8 mouse cellular contexts compared by ENCODE assay signal in the genomic region with DNA sequence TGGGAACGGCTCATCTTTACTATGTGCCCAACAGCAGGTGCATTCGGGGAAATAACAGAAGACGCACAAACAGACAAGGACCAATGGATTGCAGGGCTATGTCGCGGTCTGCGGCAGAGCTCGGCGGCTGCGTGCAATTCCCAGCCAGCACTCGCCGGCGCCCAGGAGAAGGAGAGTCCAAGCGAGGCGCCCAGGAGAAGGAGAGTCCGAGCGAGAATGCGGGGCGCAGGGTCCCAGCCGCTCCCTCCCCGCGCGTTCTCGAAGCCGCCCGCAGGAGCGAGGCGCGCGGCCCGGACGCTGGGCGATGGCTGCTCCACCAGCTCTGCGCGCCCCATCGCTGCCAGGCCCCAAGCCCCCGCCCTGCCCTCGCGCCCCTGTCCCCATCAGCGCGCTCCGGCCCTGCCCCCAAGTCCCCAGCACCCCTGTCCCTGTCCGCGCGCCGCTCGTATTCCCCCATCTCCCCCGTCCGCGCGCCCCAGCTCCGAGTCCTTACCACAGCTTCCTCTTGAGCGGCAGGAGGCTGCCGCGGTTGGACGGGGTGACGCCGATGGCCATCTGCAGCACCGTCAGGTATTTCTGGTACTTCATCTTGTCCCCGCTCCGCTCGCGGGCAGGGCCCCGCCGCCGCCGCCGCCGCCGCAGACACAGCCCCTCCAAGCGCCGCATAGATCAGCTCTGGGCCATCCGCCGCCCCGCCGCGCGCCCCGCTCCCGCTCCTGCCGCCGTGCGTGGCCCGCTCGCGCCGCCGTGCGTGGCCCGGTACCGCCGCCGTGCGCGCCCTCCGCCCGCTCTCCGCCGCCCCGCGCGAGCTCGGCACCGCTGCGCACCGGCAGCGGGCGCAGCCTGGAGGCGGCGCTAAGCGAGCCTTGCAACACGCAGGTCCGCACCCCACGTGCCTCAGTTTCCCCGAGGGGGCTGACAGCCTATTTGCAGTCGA. TPM values are rescaled to one million over a fixed set of nuclear protein-coding genes. Genes with fewer than 3 reads are reported as not detected.
DNase-seq lines count a peak whose midpoint lies in the region; ATAC-seq and TF ChIP-seq lines count a peak whose summit lies in the region.

A gene (minus strand): TSS at position 711 of the 937 bp plus-strand sequence.

- H3K27me3 ChIP-seq in kidney, adult 2 months (replicated peaks; ENCODE audit: control insufficient read depth, insufficient read depth, low read length), result peaks cover 4% of the 10 kb centered on the region
- peaks cover 2% of the 10 kb centered on the region; the same call in 1 of the 2 replicates for H3K27me3 ChIP-seq in cerebellum, adult 2 months (ENCODE audit: control insufficient read depth, insufficient read depth, low read length)
- no peaks in the 10 kb centered on the region for H3K27me3 ChIP-seq in midbrain, postnatal 0 days (ENCODE audit: insufficient read depth, low read length)

- H3K9me3 ChIP-seq in midbrain, postnatal 0 days (ENCODE audit: low read length), result no peaks in the 10 kb centered on the region

- DNase-seq in kidney, adult 2 months, result no peak
- DNase-seq in kidney, adult 8-10 months, result no peak
- DNase-seq in cerebellum, adult 2 months, result peak; percentile 61 to 65
- peak; percentile 7 for DNase-seq in heart, postnatal 4 days
- peak; percentile 66 to 71 for DNase-seq in left cerebral cortex, postnatal 25 days (ENCODE audit: low spot score in 2 of 2)
- peak; percentile 76 for DNase-seq in midbrain, postnatal 0 days (ENCODE audit: low spot score)
- no peak for DNase-seq in spleen, adult 12 weeks (ENCODE audit: low spot score)

- peak within 1 kb of the TSS; percentile 92 for H3K9ac ChIP-seq in midbrain, postnatal 0 days (replicated peaks; ENCODE audit: low read length, poor library complexity, severe bottlenecking)

- ATAC-seq in frontal cortex, adult (ENCODE audit: low TSS enrichment), result peak; percentile 83
- peak; percentile 90 for ATAC-seq in midbrain, postnatal 0 days (ENCODE audit: low FRiP score)

- no peak within 1 kb of the TSS for H3K27ac ChIP-seq in kidney, adult 2 months (ENCODE audit: insufficient read depth, low read depth, low read length)
- peak within 1 kb of the TSS; percentile 36; the same call in 1 of the 2 replicates for H3K27ac ChIP-seq in cerebellum, adult 2 months (ENCODE audit: insufficient read depth, low read length)
- H3K27ac ChIP-seq in midbrain, postnatal 0 days (ENCODE audit: low read depth, low read length), result peak within 1 kb of the TSS; percentile 90

- TF ChIP-seq POLR2A in kidney, adult 2 months (IDR thresholded peaks at IDR 0.05; ENCODE audit: low read depth, low read length), result no peak
- 0 out of 2 replicates have a peak, but pooled peaks have one; percentile 16 for TF ChIP-seq POLR2A in cerebellum, adult 2 months (IDR thresholded peaks at IDR 0.05; ENCODE audit: borderline replicate concordance, insufficient read depth, low read length)

- no peaks in the 10 kb centered on the region for H3K36me3 ChIP-seq in kidney, adult 2 months (ENCODE audit: control insufficient read depth, insufficient read depth, low read length)
- H3K36me3 ChIP-seq in midbrain, postnatal 0 days (ENCODE audit: insufficient read depth, low read length), result no peaks in the 10 kb centered on the region

- TF ChIP-seq CTCF in kidney, adult 2 months (conservative IDR thresholded peaks at IDR 0.05; ENCODE audit: insufficient read depth, insufficient read length, low read depth, low read length), result no peak
- TF ChIP-seq CTCF in cerebellum, adult 2 months (IDR thresholded peaks at IDR 0.05; ENCODE audit: borderline replicate concordance, insufficient read depth, low read depth, low read length), result no peak
- peak; percentile 49; the same call in 1 of the 2 replicates for TF ChIP-seq CTCF in midbrain, postnatal 0 days (IDR thresholded peaks at IDR 0.05)

- H3K4me2 ChIP-seq in midbrain, postnatal 0 days (ENCODE audit: low read depth, low read length, poor library complexity, severe bottlenecking), result peak within 1 kb of the TSS; percentile 64

- H3K4me1 ChIP-seq in kidney, adult 2 months (ENCODE audit: control insufficient read depth, insufficient read depth, low read length), result no peaks in the 10 kb centered on the region
- H3K4me1 ChIP-seq in cerebellum, adult 2 months (ENCODE audit: control insufficient read depth, insufficient read depth, low read length), result no peaks in the 10 kb centered on the region
- H3K4me1 ChIP-seq in midbrain, postnatal 0 days (ENCODE audit: insufficient read depth, low read length), result no peaks in the 10 kb centered on the region

- peak within 1 kb of the TSS; percentile 13; the same call in 1 of the 2 replicates for H3K4me3 ChIP-seq in kidney, adult 2 months (ENCODE audit: insufficient read depth, low read depth, low read length)
- peak within 1 kb of the TSS; percentile 90 for H3K4me3 ChIP-seq in cerebellum, adult 2 months (replicated peaks; ENCODE audit: insufficient read depth, low read depth, low read length)
- H3K4me3 ChIP-seq in midbrain, postnatal 0 days (ENCODE audit: low read depth, low read length), result peak within 1 kb of the TSS; percentile 82

- intact Hi-C loops in left cerebral cortex, postnatal 25 days (cut with DNase I), result loop anchor here (2.0 to 5.0 kb wide), 3 partner anchors 45 to 115 kb away; a partner anchor contains a TSS

- WGBS in kidney, adult 2 months, result 3% methylated on average over 114 of the region's 115 CpGs
- under 1% methylated on average over 103 of the region's 115 CpGs for WGBS in cerebellum, adult 2 months
- WGBS in midbrain, postnatal 0 days, result under 1% methylated on average over 90 of the region's 115 CpGs

RNA-seq across cellular contexts. Expression of the gene that starts here (rescaled TPM):
- 18.8 and 20.2 TPM in 2 replicates for polyA plus RNA-seq in kidney, adult 2 months (2012; rRNA removed)
- 42.9 and 44.3 TPM in 2 replicates for polyA plus RNA-seq in cerebellum, adult 2 months (2012; rRNA removed)
- total RNA-seq in heart, postnatal 4 days (2021), result 100 to 1,000 TPM; 148 to 156 TPM
- 100 to 1,000 TPM; 147 to 148 TPM for total RNA-seq in left cerebral cortex, postnatal 25 days (2021)
- 46.7 and 50.6 TPM in 2 replicates for total RNA-seq in midbrain, postnatal 0 days (2014; rRNA removed)
- 17.9 and 23.2 TPM in 2 replicates for polyA plus RNA-seq in midbrain, postnatal 0 days (2015; fragmentation: Nextera tagmentation; extraction: Ambion mirVana)

Comparison
In these comparisons a context has a peak if more than half of its experiments do, and no peak if none do; other contexts are left out.
1. DNase-seq: peak in cerebellum, adult 2 months (2 of 2), heart, postnatal 4 days (single experiment), left cerebral cortex, postnatal 25 days (2 of 2) and midbrain, postnatal 0 days (single experiment); none in kidney, adult 2 months (single experiment), kidney, adult 8-10 months (0 of 2) and spleen, adult 12 weeks (single experiment).
2. H3K4me3 ChIP-seq: peak in every context shown above with its lines; median percentile 90 in cerebellum, adult 2 months; 82 in midbrain, postnatal 0 days; 13 in kidney, adult 2 months.